ENCODE assay signal across 28 mouse cellular contexts in the genomic region with DNA sequence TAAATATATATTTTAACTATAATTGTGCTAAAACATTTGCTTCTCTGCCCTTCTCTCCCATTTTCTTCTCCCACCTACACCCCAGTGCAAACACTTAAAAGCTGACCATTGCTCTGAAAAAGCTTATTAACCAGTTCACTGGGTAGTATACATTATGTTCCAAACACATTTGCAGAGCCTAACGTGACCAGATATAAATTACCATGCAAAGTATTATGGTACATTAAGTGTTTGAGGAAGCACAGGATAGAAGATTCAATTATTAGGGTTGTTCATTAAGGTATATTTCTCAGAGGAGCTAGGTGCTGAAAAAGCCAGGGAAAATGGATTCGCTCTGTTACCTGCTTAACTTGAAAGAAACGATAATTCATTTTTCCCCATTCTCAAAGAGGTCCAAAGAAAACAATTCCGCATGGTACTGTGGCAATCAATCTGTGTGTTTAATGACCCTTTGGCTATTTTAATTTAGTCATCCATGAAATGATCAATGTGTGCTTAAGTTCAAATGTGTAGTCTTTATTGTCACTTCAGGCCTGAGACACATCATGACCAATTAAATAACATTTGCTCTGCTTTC.
A peak's percentile ranks its signal among the peaks of the same experiment; 100 is the strongest.
DNase-seq lines count a peak whose midpoint lies in the region; ATAC-seq lines count a peak whose summit lies in the region.
"Had no signal": no experiment of that assay in that cellular context is flagged by ENCODE, and none has a peak within 500 bp of the region (broad histone marks: within the 10 kb centered on the region; RNA-seq: fewer than 3 reads in every experiment).

No protein-coding gene starts in this region.

- DNase-seq in kidney, postnatal 25 days: no peak
- DNase-seq in kidney, adult 9 months: no peak
- DNase-seq in neural tube, embryonic 11.5 days (ENCODE audit: low spot score): no peak
- DNase-seq in retina, embryonic 14.5 days (ENCODE audit: low spot score): peak; percentile 6
- DNase-seq in retina, postnatal 1 day: no peak
- DNase-seq: adrenal gland, adult 8-10 months; adrenal gland, postnatal 14 days; adrenal gland, postnatal 36 days; B cell, adult 2 months; cerebellum, adult 11-12 months; cerebellum, adult 2 months; cerebellum, adult 9-10 months; cerebellum, postnatal 10 days; cerebellum, postnatal 25 days; embryo, embryonic 11 days had no signal

- no peak overlapping the region for H3K4me2 ChIP-seq in kidney, embryonic 14.5 days (replicated peaks; ENCODE audit: low read depth, low read length)
- no peak overlapping the region for H3K4me2 ChIP-seq in kidney, embryonic 16.5 days (replicated peaks; ENCODE audit: low read depth, low read length)
- H3K4me2 ChIP-seq in neural tube, embryonic 11.5 days (ENCODE audit: low read depth): no peak overlapping the region
- H3K4me2 ChIP-seq in neural tube, embryonic 15.5 days: no peak overlapping the region
- H3K4me2 ChIP-seq: embryonic facial prominence, embryonic 13.5 days; embryonic facial prominence, embryonic 15.5 days; forebrain, embryonic 13.5 days; forebrain, embryonic 15.5 days had no signal

- no peaks in the 10 kb centered on the region for H3K9me3 ChIP-seq in kidney, embryonic 14.5 days (ENCODE audit: control insufficient read depth, low read length)
- no peaks in the 10 kb centered on the region for H3K9me3 ChIP-seq in kidney, embryonic 16.5 days (ENCODE audit: low read length)
- no peaks in the 10 kb centered on the region for H3K9me3 ChIP-seq in neural tube, embryonic 11.5 days (ENCODE audit: control insufficient read depth, low read length)
- no peaks in the 10 kb centered on the region for H3K9me3 ChIP-seq in neural tube, embryonic 15.5 days (replicated peaks)
- H3K9me3 ChIP-seq: embryonic facial prominence, embryonic 13.5 days; embryonic facial prominence, embryonic 15.5 days; forebrain, embryonic 13.5 days; forebrain, embryonic 15.5 days; G1E had no signal

- WGBS in kidney, embryonic 14.5 days: 29% methylated on average over 4 of the region's 4 CpGs
- WGBS in kidney, embryonic 16.5 days: 37% methylated on average over 4 of the region's 4 CpGs
- 71% methylated on average over 4 of the region's 4 CpGs for WGBS in neural tube, embryonic 11.5 days
- WGBS in neural tube, embryonic 15.5 days: 43% methylated on average over 4 of the region's 4 CpGs

- H3K27me3 ChIP-seq in kidney, embryonic 14.5 days (ENCODE audit: control insufficient read depth, insufficient read depth, low read length): no peaks in the 10 kb centered on the region
- H3K27me3 ChIP-seq in kidney, embryonic 16.5 days (ENCODE audit: insufficient read depth, low read length): no peaks in the 10 kb centered on the region
- no peaks in the 10 kb centered on the region for H3K27me3 ChIP-seq in neural tube, embryonic 11.5 days (ENCODE audit: control insufficient read depth, insufficient read depth, low read length)
- H3K27me3 ChIP-seq in neural tube, embryonic 15.5 days (replicated peaks): no peaks in the 10 kb centered on the region
- H3K27me3 ChIP-seq: CH12.LX; embryonic facial prominence, embryonic 13.5 days; embryonic facial prominence, embryonic 15.5 days; forebrain, embryonic 13.5 days; forebrain, embryonic 15.5 days had no signal

- H3K27ac ChIP-seq in kidney, embryonic 14.5 days (ENCODE audit: low read depth, low read length): no peak overlapping the region
- no peak overlapping the region for H3K27ac ChIP-seq in kidney, embryonic 16.5 days (ENCODE audit: low read length)
- H3K27ac ChIP-seq in neural tube, embryonic 11.5 days (ENCODE audit: low read depth, low read length): no peak overlapping the region
- no peak overlapping the region for H3K27ac ChIP-seq in neural tube, embryonic 15.5 days (replicated peaks)
- H3K27ac ChIP-seq: embryonic facial prominence, embryonic 13.5 days; embryonic facial prominence, embryonic 15.5 days; forebrain, embryonic 13.5 days; forebrain, embryonic 15.5 days had no signal

- peak; percentile 62; the same call in 1 of the 2 replicates for ATAC-seq in kidney, embryonic 14.5 days (ENCODE audit: low FRiP score, low TSS enrichment)
- peak; percentile 65; the same call in 1 of the 2 replicates for ATAC-seq in kidney, embryonic 16.5 days (ENCODE audit: low FRiP score, low TSS enrichment)
- ATAC-seq in neural tube, embryonic 11.5 days (ENCODE audit: insufficient read depth, low FRiP score, low TSS enrichment): peak; percentile 38; the same call in 1 of the 2 replicates
- ATAC-seq in neural tube, embryonic 15.5 days (ENCODE audit: low FRiP score): no peak
- ATAC-seq: activated CD4-positive, CD25-positive, alpha-beta regulatory T cell, adult 4 months; CD4-positive, CD25-positive, alpha-beta regulatory T cell, adult 4 months; forebrain, embryonic 13.5 days; forebrain, embryonic 15.5 days; Patski had no signal

- H3K36me3 ChIP-seq in kidney, embryonic 14.5 days (ENCODE audit: control insufficient read depth, insufficient read depth, low read length): no peaks in the 10 kb centered on the region
- no peaks in the 10 kb centered on the region for H3K36me3 ChIP-seq in kidney, embryonic 16.5 days (ENCODE audit: insufficient read depth, low read length)
- H3K36me3 ChIP-seq in neural tube, embryonic 11.5 days (ENCODE audit: control insufficient read depth, insufficient read depth, low read length): no peaks in the 10 kb centered on the region
- no peaks in the 10 kb centered on the region for H3K36me3 ChIP-seq in neural tube, embryonic 15.5 days
- H3K36me3 ChIP-seq: embryonic facial prominence, embryonic 13.5 days; embryonic facial prominence, embryonic 15.5 days; forebrain, embryonic 15.5 days; G1E had no signal

- H3K9ac ChIP-seq in kidney, embryonic 14.5 days (ENCODE audit: low read depth, low read length): no peak overlapping the region
- H3K9ac ChIP-seq in kidney, embryonic 16.5 days (replicated peaks; ENCODE audit: low read length): no peak overlapping the region
- no peak overlapping the region for H3K9ac ChIP-seq in neural tube, embryonic 11.5 days (ENCODE audit: low read length)
- H3K9ac ChIP-seq in neural tube, embryonic 15.5 days (replicated peaks): no peak overlapping the region
- H3K9ac ChIP-seq: embryonic facial prominence, embryonic 13.5 days; embryonic facial prominence, embryonic 15.5 days; forebrain, embryonic 13.5 days; forebrain, embryonic 15.5 days had no signal

- no peak overlapping the region for H3K4me3 ChIP-seq in kidney, embryonic 14.5 days (ENCODE audit: low read length)
- no peak overlapping the region for H3K4me3 ChIP-seq in kidney, embryonic 16.5 days (ENCODE audit: low read length)
- no peak overlapping the region for H3K4me3 ChIP-seq in neural tube, embryonic 11.5 days (ENCODE audit: low read depth, low read length)
- no peak overlapping the region for H3K4me3 ChIP-seq in neural tube, embryonic 15.5 days (replicated peaks)
- H3K4me3 ChIP-seq: embryonic facial prominence, embryonic 13.5 days; embryonic facial prominence, embryonic 15.5 days; erythroblast, embryonic 14.5 days; forebrain, embryonic 13.5 days; forebrain, embryonic 15.5 days had no signal

- H3K4me1 ChIP-seq in kidney, embryonic 14.5 days (ENCODE audit: control insufficient read depth, insufficient read depth, low read length): no peaks in the 10 kb centered on the region
- 0 out of 2 replicates have a peak, but pooled peaks cover 3% of the 10 kb centered on the region for H3K4me1 ChIP-seq in kidney, embryonic 16.5 days (ENCODE audit: insufficient read depth, low read length)
- H3K4me1 ChIP-seq in neural tube, embryonic 11.5 days (ENCODE audit: control insufficient read depth, insufficient read depth, low read length): no peaks in the 10 kb centered on the region
- no peaks in the 10 kb centered on the region for H3K4me1 ChIP-seq in neural tube, embryonic 15.5 days
- H3K4me1 ChIP-seq: embryonic facial prominence, embryonic 13.5 days; embryonic facial prominence, embryonic 15.5 days; forebrain, embryonic 13.5 days; forebrain, embryonic 15.5 days had no signal
